Mouse (Mus musculus) cerebellum, postnatal 25 days (tissue): ENCODE results near the gene Tubgcp4.
A peak's percentile ranks its signal among the peaks of the same experiment; 100 is the strongest.

ENCODE experiments used
- DNase-seq, 2 experiments: peaks; one replicate each; pipeline ENCODE4 v3.0.0; 2021; ENCODE audit warnings: mixed read lengths in 2 of 2

The Tubgcp4 gene

DNA sequence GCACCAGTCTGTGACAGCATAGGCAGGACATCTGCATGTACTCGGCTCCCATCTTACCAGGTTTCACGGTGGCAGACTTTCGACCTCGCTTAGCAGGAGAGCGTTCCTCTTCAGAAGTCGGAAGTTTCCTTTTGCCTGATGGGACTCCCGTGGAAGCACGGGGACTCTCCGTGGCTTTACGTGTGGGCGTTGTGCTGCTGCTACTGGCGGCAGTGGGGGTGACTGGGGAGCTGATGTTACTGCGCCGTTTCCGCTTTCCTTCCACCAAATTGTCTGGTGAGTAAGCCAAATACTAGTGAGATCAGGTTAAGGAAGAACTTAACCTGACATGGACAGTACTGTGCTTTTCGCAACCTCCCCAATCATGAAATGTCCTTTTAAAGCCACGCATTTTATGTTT lies 33.8 kb downstream of the Tubgcp4 start:
- DNase-seq: no peak

DNA sequence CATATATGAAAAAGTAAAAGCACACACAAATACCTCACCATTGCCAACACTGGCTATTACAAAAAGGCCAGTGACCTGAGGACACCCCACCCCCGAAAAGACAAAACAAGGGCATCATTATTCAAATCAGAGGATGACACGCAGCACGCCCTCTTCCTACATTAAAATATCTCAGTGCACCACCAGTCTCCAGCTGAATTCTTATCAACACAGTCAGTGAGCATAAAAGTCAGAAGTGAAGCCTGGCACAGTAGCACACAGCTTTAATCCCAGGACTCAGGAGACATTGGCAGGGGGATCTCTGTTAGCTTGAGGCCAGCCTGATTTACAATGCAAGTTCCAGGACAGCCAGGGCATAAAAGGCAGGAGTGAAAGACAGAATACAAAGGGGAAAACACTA lies 36.1 kb downstream of the Tubgcp4 start:
- no peak for DNase-seq

DNA sequence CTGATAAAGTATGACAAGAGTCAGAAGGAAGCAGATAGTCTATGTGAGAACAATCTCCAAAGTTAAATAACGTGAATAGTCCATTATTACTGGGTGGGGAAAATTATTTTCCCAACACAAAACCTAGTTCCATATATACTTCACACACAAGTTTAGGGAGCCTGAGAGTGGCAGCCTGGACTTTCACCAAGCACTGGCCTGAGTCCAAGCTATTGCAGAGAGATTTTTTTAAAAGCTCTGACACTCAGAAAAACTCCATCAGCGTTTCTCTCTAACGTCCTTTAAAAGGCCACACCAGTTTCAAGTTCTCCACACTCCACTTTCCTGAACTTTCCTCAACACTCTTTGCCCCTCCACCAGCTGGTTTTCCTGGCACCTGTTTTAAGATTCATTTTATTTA lies 44.0 kb downstream of the Tubgcp4 start:
- DNase-seq: peak in 1 of 2 experiments; percentile 29

DNA sequence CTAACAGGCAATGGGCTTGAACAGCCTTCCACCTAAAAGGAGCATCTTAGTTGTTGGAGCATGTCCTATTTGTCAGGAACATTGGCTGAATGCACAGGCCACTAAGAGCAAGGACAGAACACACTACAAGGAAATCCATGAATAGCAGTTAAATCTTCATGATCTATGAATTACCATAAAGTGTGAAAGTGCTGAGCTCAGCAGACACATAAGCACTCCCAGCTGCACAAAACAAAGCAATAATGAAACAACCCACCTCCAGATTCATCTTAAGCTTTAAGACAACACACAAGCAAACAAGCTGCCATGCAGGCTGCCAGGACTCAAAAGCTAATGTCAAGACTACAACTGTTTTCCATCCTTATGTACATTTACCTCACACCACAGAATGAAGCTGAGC lies 48.7 kb downstream of the Tubgcp4 start:
- no peak for DNase-seq

DNA sequence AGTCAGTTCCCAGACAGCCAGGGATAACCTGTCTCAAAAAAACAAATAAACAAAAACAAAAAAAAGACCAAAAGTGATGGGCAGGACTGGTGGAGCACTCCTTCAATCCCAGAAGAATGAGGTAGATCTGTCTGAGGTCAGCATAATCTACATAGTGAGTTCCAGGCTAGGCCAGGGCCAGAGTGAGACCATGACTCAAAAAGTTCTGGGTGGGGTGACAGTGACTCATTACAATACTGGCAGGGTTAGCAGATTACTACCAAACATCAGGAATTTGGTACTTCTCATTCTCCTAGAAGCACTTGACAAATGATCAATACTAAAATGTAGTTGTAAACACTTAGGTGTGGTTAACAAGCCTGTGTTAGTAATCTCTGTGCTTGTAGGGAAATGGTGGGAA lies 49.5 kb downstream of the Tubgcp4 start:
- no peak for DNase-seq

DNA sequence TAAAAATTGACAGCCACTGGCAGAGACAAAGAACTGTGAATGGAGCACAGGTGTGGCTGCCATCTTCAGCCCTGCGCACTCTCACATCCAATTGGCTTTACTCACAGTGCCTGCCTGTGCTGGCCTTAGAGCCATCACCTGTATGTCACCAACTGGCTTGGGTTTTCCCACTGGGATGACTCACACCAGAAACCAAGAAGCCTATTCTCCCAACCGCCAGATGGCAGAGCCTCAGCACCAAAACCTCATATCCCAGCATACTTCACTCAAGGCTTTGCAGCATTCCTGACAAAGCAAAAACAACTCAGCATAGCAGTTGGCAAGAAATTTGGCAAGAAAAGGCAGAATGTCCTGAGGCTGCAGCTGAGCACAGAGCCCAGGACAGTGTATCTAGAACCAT lies 52.6 kb downstream of the Tubgcp4 start:
- peak; percentile 76 to 82 for DNase-seq

DNA sequence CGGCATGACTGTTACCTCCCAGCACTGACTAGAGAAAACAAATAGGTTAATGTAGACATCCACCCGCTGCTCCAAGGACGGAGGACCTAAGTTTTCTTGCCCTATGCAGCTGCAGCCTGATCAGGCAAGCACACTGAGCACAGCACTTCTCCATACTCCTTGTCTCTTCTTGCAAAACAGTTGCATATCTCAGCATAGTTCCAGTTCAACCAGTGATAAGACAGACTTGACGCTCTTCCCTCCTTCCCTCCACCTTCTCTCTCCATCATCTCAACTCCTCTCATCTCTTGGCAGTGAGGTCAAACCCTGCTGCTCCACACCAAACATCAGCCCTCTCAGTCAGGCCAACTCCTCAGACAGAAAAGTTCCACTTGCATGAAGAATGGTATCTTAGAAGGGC lies 57.7 kb downstream of the Tubgcp4 start:
- DNase-seq: no peak

DNA sequence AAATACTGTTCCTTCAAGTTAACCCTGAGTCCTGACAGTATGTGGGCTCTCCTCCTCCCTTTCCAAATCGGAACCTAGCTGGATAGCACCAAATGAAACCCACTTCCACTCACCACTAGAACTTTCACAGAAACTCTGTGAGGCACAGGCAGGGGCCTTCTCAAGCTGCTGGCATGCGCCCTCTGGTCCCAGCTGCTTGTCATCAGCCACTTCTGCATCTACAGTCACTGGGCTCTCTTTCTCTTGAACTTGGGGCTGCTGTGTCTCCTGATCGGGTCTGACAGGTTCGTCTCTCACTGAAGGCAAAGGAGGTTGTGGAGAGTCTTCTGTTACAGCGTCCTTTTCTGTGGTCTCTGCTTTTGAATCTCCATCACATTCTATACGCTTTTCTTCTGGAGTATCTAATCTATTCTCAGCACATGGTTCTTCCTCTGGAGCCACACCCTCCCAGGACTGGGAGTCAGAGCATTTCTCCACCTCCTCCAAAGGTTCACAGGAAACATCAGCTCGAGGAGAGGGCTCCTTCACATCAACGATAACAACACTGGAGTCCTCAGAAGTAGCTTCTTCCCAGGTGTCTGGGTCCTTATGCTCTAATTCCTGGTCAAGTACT lies 65.1 kb downstream of the Tubgcp4 start:
- no peak for DNase-seq

DNA sequence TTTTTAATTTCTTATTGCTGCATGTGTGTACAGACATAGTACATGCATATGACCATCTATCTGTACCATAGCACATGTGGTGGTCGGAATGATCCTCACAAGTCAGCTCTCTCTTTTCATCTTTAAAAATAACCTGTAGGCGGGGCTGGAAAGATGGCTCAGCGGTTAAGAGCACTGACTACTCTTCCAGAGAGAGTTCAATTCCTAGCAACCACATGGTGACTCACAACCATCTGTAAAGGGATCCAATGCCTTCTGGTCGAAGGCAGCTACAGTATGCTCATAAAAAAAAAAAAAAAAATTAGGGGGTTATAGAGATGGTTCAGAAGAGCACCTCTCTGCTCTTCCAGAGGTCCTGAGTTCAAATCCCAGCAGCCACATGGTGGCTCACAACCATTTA lies 69.0 kb downstream of the Tubgcp4 start:
- no peak for DNase-seq

DNA sequence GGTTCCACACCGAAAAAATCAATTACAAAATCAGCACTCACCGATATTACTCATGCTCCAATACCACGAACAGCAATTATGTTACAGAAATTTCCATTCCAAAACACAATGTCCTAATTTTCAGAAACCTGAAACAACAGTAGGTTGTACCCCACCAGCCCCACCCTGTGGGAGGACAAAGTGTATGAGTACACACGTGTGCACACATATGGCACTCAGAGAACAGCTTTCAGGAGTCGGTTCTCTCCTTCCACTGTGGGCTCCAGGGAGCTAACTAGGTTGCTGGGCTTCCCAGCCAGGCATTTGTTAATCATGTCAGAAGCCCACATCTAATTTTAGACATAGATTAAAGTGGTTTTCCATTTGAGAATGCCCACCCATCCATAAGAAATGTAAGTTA lies 73.6 kb downstream of the Tubgcp4 start:
- DNase-seq: no peak
